Mouse (Mus musculus): ENCODE data around the gene Cep63. TPM values are rescaled to one million over a fixed set of nuclear protein-coding genes. Genes with fewer than 3 reads are reported as not detected.

Gene Cep63
- 79.3 to 90.6 TPM (median 86.3 TPM) in 4 replicates for total RNA-seq (2023; ENCODE audit: inconsistent age)

DNA sequence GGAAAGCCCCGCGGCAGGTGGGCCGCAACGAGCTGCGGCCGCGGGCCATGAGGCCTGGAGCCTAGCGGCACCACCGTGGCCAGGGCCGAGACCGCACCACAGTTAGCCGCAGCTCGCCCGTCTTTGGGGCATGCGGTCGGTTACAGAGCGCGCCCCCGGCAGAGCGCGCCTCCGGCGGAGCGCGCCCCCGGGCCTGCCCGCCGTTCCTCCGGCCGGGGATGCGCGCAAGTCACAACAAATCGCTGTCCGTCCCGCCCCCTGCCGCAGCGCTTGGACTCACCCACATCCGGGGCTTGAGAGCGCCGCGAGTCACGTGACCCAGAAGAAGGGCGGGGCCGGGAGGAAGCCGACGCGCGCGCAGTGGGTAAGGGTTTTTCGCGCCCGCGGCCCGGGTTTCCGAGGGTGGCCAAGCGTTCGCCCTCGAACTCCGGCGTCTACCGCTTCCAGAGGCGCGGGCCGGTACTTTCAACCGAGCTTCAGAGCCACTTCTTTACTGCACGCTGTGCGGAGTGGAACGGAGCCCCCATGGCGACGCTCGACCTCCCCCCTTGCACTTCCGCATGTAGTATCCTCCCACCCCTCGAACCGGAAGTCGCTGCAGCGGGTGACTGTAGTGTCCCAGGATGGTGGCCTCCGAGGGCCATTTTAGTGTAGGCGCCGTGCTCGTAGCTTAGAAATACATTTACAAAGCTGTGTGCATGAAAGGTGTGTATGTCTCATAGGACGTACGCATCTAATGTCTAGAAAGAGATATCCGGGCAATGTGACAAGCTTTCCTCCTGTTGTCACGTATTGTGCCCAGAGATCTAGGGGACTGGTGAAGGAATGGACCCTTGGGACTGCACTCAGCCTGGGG, at the start of gene Cep63, which contains the start of gene Anapc13:
Cep63 (minus strand) TSS at position 552 of the 856 bp plus-strand sequence.
Anapc13 (plus strand) TSS at position 314 of the 856 bp plus-strand sequence.

Other genes starting within 250 kb of the Cep63 start
- 0.48 to 0.54 TPM (median 0.51 TPM) in 4 replicates for gene Ky, start 120.8 kb downstream of the Cep63 start, total RNA-seq (2023; ENCODE audit: inconsistent age)
- gene Anapc13, start 238 bp downstream of the Cep63 start, total RNA-seq (2023; ENCODE audit: inconsistent age): 84.6 to 108 TPM (median 101 TPM) in 4 replicates
- not detected in 4 replicates for gene Amotl2, start 90.1 kb upstream of the Cep63 start, total RNA-seq (2023; ENCODE audit: inconsistent age)
- 1.3 to 1.9 TPM (median 1.6 TPM) in 4 replicates for gene Ryk, start 208.4 kb upstream of the Cep63 start, total RNA-seq (2023; ENCODE audit: inconsistent age)